Mouse (Mus musculus): ENCODE data around the gene Mak. TPM values are rescaled to one million over a fixed set of nuclear protein-coding genes. Genes with fewer than 3 reads are reported as not detected.
"Not testable (repeated sequence)": the region's sequence is repeated elsewhere in the genome, so short reads cannot be mapped to it uniquely, and the experiment has no call there.

The Mak gene
- total RNA-seq, 1 experiment, result 0.54 TPM

- in situ Hi-C loops (cut with MboI; ENCODE audit: low sequenced_read_pairs in 2 of 2, unreplicated experiment in 2 of 2), result no loop called here
- Histone ChIP-seq H3K27ac (ENCODE audit: insufficient read depth, low read depth, low read length, poor library complexity, severe bottlenecking) (peak overlapping the region; percentile 94), H3K36me3 (ENCODE audit: control insufficient read depth, insufficient read depth, low read length, poor library complexity, severe bottlenecking) (peaks cover 7% of the 10 kb centered on the region)
Measured at GRCm38 (mm10) chr13:41000140-41000925, 79.2 kb downstream of the Mak start.

GRCm38 (mm10) chr13:40998537-40998936 is 81.0 kb downstream of the Mak start:
- H3K4me1 ChIP-seq (ENCODE audit: control insufficient read depth in 2 of 2, insufficient read depth in 2 of 2, low read length in 2 of 2, poor library complexity in 1 of 2); H3K36me3 ChIP-seq (ENCODE audit: control insufficient read depth, insufficient read depth, low read length, poor library complexity, severe bottlenecking); H3K9me3 ChIP-seq (ENCODE audit: control insufficient read depth, insufficient read depth, low read depth, low read length); H3K27ac ChIP-seq (ENCODE audit: insufficient read depth, low read depth, low read length, poor library complexity, severe bottlenecking); in situ Hi-C loops (cut with MboI; ENCODE audit: low sequenced_read_pairs in 2 of 2, unreplicated experiment in 2 of 2); DNase-seq (ENCODE audit: low read depth, low spot score); H3K9ac ChIP-seq (ENCODE audit: insufficient read depth, low read depth, low read length, poor library complexity, severe bottlenecking); H3K4me3 ChIP-seq (ENCODE audit: insufficient read depth in 1 of 2, low read depth in 1 of 2, low read length in 2 of 2, poor library complexity in 1 of 2, severe bottlenecking in 1 of 2): not testable (repeated sequence)

More at GRCm38 (mm10) chr13:41000140-41000925, 79.2 kb downstream of the Mak start:
- Histone ChIP-seq H3K9me3 (ENCODE audit: control insufficient read depth, insufficient read depth, low read depth, low read length) (no peaks in the 10 kb centered on the region), H3K4me1 (ENCODE audit: control insufficient read depth in 2 of 2, insufficient read depth in 2 of 2, low read length in 2 of 2, poor library complexity in 1 of 2) (peaks cover 3 to 5% of the 10 kb centered on the region in 2 experiments; a peak in 2 of 4 replicates), H3K9ac (ENCODE audit: insufficient read depth, low read depth, low read length, poor library complexity, severe bottlenecking) (peak overlapping the region; percentile 85), H3K4me3 (ENCODE audit: insufficient read depth in 1 of 2, low read depth in 1 of 2, low read length in 2 of 2, poor library complexity in 1 of 2, severe bottlenecking in 1 of 2) (peak overlapping the region; percentile 94 to 100)
- no peak for DNase-seq (ENCODE audit: low read depth, low spot score)
- TF ChIP-seq MAFK (IDR thresholded peaks at IDR 0.05; ENCODE audit: insufficient read depth, low read depth, low read length) (no peak), ZNF384 (IDR thresholded peaks at IDR 0.05; ENCODE audit: low read depth, low read length) (no peak), HCFC1 (IDR thresholded peaks at IDR 0.05; ENCODE audit: borderline replicate concordance, insufficient read depth, low read length) (no peak), ZC3H11A (IDR thresholded peaks at IDR 0.05; ENCODE audit: borderline replicate concordance, low read depth, low read length) (no peak), CHD2 (IDR thresholded peaks at IDR 0.05; ENCODE audit: low read depth, low read length) (no peak)

GRCm38 (mm10) chr13:40994487-40995263 is 84.8 kb downstream of the Mak start:
- peaks cover 2 to 5% of the 10 kb centered on the region in 2 experiments; a peak in 3 of 4 replicates for H3K4me1 ChIP-seq (ENCODE audit: control insufficient read depth in 2 of 2, insufficient read depth in 2 of 2, low read length in 2 of 2, poor library complexity in 1 of 2)
- H3K9ac ChIP-seq (ENCODE audit: insufficient read depth, low read depth, low read length, poor library complexity, severe bottlenecking), result no peak overlapping the region
- H3K36me3 ChIP-seq (ENCODE audit: control insufficient read depth, insufficient read depth, low read length, poor library complexity, severe bottlenecking), result no peaks in the 10 kb centered on the region
- H3K27ac ChIP-seq (ENCODE audit: insufficient read depth, low read depth, low read length, poor library complexity, severe bottlenecking), result no peak overlapping the region
- no peak for TF ChIP-seq ZC3H11A (IDR thresholded peaks at IDR 0.05; ENCODE audit: borderline replicate concordance, low read depth, low read length)
- TF ChIP-seq ZNF384 (IDR thresholded peaks at IDR 0.05; ENCODE audit: low read depth, low read length), result no peak
- no peak for TF ChIP-seq MAFK (IDR thresholded peaks at IDR 0.05; ENCODE audit: insufficient read depth, low read depth, low read length)
- TF ChIP-seq CHD2 (IDR thresholded peaks at IDR 0.05; ENCODE audit: low read depth, low read length), result no peak
- TF ChIP-seq HCFC1 (IDR thresholded peaks at IDR 0.05; ENCODE audit: borderline replicate concordance, insufficient read depth, low read length), result no peak
- H3K4me3 ChIP-seq (ENCODE audit: insufficient read depth in 1 of 2, low read depth in 1 of 2, low read length in 2 of 2, poor library complexity in 1 of 2, severe bottlenecking in 1 of 2), result no peak overlapping the region
- DNase-seq (ENCODE audit: low read depth, low spot score), result no peak
- in situ Hi-C loops (cut with MboI; ENCODE audit: low sequenced_read_pairs in 2 of 2, unreplicated experiment in 2 of 2), result no loop called here
- H3K9me3 ChIP-seq (ENCODE audit: control insufficient read depth, insufficient read depth, low read depth, low read length), result no peaks in the 10 kb centered on the region

GRCm38 (mm10) chr13:40988418-40988817 is 91.1 kb downstream of the Mak start:
- H3K4me1 ChIP-seq (ENCODE audit: control insufficient read depth in 2 of 2, insufficient read depth in 2 of 2, low read length in 2 of 2, poor library complexity in 1 of 2), result no peaks in the 10 kb centered on the region
- H3K27ac ChIP-seq (ENCODE audit: insufficient read depth, low read depth, low read length, poor library complexity, severe bottlenecking), result no peak overlapping the region
- TF ChIP-seq HCFC1 (IDR thresholded peaks at IDR 0.05; ENCODE audit: borderline replicate concordance, insufficient read depth, low read length), result no peak
- no peak for TF ChIP-seq ZC3H11A (IDR thresholded peaks at IDR 0.05; ENCODE audit: borderline replicate concordance, low read depth, low read length)
- no peak for TF ChIP-seq MAFK (IDR thresholded peaks at IDR 0.05; ENCODE audit: insufficient read depth, low read depth, low read length)
- TF ChIP-seq ZNF384 (IDR thresholded peaks at IDR 0.05; ENCODE audit: low read depth, low read length), result no peak
- no peak for TF ChIP-seq CHD2 (IDR thresholded peaks at IDR 0.05; ENCODE audit: low read depth, low read length)
- no peak for DNase-seq (ENCODE audit: low read depth, low spot score)
- H3K9me3 ChIP-seq (ENCODE audit: control insufficient read depth, insufficient read depth, low read depth, low read length), result no peaks in the 10 kb centered on the region
- in situ Hi-C loops (cut with MboI; ENCODE audit: low sequenced_read_pairs in 2 of 2, unreplicated experiment in 2 of 2), result no loop called here
- no peak overlapping the region for H3K9ac ChIP-seq (ENCODE audit: insufficient read depth, low read depth, low read length, poor library complexity, severe bottlenecking)
- no peak overlapping the region for H3K4me3 ChIP-seq (ENCODE audit: insufficient read depth in 1 of 2, low read depth in 1 of 2, low read length in 2 of 2, poor library complexity in 1 of 2, severe bottlenecking in 1 of 2)
- no peaks in the 10 kb centered on the region for H3K36me3 ChIP-seq (ENCODE audit: control insufficient read depth, insufficient read depth, low read length, poor library complexity, severe bottlenecking)

GRCm38 (mm10) chr13:40987608-40988303 is 91.8 kb downstream of the Mak start:
- H3K4me3 ChIP-seq (ENCODE audit: insufficient read depth in 1 of 2, low read depth in 1 of 2, low read length in 2 of 2, poor library complexity in 1 of 2, severe bottlenecking in 1 of 2); H3K9me3 ChIP-seq (ENCODE audit: control insufficient read depth, insufficient read depth, low read depth, low read length); DNase-seq (ENCODE audit: low read depth, low spot score); H3K9ac ChIP-seq (ENCODE audit: insufficient read depth, low read depth, low read length, poor library complexity, severe bottlenecking); H3K36me3 ChIP-seq (ENCODE audit: control insufficient read depth, insufficient read depth, low read length, poor library complexity, severe bottlenecking); in situ Hi-C loops (cut with MboI; ENCODE audit: low sequenced_read_pairs in 2 of 2, unreplicated experiment in 2 of 2); H3K27ac ChIP-seq (ENCODE audit: insufficient read depth, low read depth, low read length, poor library complexity, severe bottlenecking); H3K4me1 ChIP-seq (ENCODE audit: control insufficient read depth in 2 of 2, insufficient read depth in 2 of 2, low read length in 2 of 2, poor library complexity in 1 of 2): not testable (repeated sequence)

Data from ES-E14 (cell line).